Mouse (Mus musculus): ENCODE data around the gene Tbx15.
"Not testable (repeated sequence)": the region's sequence is repeated elsewhere in the genome, so short reads cannot be mapped to it uniquely, and the experiment has no call there.

The Tbx15 gene

DNA sequence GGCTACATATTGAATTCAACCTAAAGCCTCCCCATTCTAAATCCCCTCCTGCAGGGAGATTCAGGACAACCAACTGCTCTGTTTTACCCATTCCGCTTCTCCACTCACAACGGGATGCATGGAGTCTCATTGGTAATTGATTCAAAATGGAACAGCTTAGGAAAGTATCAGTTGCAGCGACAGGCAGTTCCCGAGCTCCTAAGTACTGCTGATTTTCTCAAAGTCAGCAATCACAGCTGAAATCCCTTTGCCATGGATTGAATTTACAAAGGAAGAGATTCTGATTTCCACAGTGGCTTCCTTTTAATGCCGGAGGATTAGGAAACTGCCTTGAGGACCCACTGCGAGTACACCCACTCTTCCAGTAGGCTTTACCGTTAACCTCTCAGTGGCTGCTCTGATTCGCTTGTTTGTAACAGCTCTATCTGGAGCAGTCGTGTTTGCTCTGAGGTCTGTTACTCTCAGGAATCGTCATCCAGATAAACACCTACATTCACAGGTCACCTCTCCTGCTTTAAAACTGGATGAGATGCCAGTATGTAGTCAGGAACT lies 26.6 kb downstream of the Tbx15 start:
- no peak for DNase-seq (ENCODE audit: low spot score in 2 of 2)

DNA sequence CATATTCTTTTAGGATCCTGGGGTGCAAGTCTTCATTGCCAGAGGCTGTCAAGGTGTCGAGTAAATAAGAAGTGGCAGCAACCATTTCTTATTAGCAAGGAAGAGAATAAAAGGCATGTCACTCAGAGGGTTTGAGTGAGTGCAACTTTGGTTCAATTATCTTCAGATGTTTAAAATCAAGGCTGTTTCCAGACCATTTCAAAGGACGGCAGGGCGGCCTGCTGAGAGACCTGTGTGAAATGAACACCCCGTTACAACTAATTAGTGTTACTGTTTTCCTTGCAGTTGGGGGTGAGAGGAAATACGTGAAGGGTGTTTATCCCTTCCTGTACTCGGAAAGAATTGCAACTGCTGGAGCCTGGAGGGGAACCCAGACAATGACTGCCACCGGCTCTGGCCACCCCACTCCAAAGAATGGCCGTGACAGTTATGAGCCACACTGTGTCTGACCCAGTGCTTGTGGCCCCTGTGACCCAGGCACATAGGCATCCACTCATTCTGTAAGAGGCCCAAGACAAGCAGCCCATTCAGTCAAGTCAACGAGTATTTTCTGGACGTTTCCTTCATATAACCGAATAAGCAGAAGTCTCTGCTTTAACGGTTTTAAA lies 37.9 kb downstream of the Tbx15 start:
- DNase-seq (ENCODE audit: low spot score in 2 of 2): no peak

DNA sequence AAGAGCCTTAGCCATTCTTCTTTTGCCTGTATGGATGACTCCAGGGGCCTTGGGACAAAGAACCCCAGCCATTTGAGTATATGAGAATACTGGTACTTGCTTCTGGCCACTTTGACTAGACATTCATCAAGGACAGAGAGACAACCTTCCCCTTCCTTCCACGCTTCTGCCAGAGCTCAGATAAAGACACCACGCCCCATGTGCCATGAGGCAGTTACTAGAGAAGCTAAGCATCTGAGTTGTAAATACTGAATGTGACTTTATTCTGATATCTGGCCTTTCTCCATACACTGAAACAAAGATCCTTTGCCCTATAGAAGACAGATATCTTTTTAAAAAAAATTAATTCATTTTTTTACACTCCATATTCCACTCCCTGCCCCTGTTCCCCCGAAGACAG lies 39.5 kb downstream of the Tbx15 start:
- no peak for DNase-seq (ENCODE audit: low spot score in 2 of 2)

DNA sequence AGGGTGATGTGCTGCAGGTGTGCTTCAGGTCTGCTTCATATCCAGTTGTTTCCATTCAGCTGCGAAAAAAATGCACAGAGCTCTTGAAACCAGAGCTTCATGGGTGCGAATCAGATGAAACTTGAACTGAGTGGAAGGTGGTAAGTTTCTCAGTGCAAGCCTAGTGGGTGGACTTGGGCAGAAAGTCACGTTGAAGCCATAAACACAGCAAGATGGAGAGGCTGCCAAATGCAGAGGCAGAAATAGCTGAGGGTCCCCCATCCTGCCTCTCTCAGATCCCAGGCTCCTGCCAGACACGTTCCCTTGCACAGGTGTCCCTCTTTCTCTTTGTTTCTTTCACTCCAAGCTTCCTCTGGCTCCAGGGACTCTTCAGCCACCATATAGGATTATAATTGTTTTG lies 41.3 kb downstream of the Tbx15 start:
- DNase-seq (ENCODE audit: low spot score in 2 of 2): no peak

DNA sequence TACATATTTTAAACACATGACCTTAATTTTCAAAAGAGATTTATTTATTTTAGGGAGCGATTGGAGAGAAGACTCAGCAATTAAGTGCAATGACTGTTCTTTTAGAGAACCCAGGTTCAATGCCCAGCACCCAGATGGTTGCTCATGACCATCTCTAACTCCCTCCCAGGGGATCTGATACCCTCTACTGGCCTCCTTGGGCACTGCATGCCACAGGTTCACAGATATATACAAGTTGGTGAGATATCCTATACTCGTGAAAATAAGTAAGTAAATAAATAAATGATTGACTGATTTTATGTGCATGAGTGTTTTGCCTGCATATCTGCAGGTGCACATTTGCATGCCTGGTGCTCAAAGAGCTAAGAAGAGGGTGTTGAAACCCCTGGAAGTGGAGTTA lies 48.1 kb downstream of the Tbx15 start:
- DNase-seq (ENCODE audit: low spot score in 2 of 2): no peak

DNA sequence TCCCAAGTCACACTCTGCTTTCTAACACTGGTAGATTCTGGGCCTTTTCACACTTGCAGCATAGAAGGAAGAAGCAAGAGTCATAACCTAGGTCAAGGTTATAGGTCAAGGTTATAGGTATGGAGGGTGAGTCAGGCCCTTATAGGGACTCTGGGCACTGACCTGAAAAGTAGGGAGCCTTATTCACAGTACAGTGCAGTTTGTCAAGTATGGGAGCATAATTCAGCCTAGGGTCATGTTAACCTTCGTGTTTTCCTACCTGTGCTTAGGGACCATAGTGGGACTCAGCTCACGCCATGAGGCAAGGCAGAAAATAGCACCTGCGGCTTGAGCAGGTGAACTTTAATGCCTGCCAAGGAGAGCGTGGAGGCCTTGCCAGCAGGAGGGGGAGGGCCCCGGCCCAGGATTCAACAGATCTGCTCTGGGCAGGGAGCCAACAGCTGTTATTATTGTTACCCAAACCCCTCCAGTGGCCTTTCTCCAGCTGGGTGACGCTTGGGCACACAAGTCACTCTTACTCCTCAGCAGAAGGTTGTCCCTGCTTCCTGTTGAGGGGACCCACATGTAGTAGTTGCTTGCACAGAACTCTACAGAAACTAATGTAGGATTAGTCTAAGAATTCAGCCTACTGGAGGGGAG lies 50.0 kb downstream of the Tbx15 start:
- no peak for DNase-seq (ENCODE audit: low spot score in 2 of 2)

DNA sequence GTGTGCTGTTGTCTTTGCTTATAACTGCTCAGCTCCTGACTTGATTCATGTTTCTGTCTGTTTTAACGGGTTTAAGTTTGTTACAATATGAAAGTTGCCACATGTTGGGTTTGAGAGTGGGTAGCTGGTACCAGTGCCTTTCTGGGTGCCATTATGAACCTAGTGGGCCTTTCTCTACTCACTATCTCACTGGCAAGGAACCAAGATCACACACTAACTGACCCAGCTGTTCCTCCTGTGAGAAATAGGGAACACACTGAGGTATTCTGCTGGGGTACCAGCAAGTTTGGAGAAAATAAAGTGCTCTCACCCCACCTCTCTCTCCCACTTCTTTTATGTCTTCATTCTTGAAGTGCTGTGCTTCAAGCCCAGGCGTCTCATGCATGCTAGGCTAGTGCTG lies 50.7 kb downstream of the Tbx15 start:
- DNase-seq (ENCODE audit: low spot score in 2 of 2): no peak

DNA sequence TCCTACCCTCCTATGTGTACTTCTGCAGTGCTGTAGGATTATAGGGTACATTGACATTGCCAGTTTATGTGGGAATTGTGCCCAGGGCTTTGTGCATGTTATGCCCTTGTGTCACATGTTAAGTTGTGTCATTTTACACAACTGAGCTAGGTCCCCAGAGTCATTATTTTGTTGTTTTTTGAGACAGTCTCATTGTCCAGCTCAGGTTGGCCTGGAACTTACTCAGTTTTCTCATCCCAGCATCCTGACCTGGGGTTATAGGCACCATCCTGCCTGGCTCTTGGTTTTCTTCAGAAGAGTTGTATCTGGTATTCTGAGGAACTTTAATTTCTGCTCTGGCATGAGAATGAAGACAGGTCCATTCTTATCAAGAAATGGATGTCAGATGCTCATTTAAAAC lies 51.2 kb downstream of the Tbx15 start:
- DNase-seq (ENCODE audit: low spot score in 2 of 2): no peak

DNA sequence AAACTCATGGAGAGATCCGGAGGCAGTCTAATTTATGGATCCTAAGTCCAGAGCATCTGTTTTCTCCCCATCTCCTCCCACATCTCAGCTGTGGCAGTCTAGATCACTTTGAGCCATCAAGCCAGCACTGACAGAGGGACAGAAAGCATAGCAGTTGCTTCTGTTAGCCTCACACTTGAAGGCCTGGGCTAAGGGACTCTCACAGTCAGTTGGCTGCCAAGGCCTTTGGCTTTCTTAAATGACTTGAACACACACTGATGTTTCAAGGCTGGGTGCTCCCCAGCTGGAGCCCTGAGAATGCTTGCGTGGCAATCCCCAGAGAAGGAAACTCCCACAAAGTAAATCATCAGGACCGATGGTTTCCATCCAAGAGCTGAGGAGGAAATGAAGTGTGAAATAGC lies 52.4 kb downstream of the Tbx15 start:
- DNase-seq (ENCODE audit: low spot score in 2 of 2): no peak

DNA sequence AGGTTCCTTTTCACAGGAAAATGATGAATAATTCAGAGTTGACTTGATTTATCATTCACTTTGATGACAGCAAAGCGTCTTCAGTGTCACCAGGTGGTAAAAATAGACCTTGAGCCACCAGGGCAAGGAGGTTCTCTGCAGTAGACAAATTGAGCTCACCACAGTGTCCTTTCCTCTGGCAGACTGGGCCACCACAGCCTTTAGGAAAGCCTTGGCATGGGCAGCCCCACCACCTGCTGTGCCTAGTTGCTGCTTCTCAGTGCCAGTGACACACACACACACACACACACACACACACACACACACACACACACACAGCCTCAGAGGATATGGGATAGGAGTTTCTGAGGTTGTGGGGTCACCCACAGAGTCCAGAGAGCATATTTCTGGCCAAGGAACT lies 54.0 kb downstream of the Tbx15 start:
- DNase-seq (ENCODE audit: low spot score in 2 of 2): not testable (repeated sequence)

DNA sequence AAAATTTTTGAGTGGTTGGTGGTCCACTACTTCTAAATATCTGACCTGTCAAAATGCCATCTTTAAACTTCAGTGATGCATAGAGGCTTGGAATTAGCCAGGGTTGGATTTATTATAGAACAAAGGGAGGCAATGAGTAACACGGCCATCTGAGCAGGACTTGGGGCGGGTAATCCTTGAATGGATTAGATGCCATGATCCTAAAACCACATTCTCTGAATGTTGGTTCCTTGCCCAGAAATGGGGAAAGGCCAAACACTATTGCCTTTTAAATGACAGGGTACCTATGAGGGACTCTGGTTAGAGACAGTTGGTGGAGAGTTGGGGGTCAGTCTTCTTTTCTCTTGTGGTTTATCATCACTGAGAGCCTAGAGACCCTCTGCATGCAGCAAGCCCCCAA lies 55.1 kb downstream of the Tbx15 start:
- no peak for DNase-seq (ENCODE audit: low spot score in 2 of 2)

DNA sequence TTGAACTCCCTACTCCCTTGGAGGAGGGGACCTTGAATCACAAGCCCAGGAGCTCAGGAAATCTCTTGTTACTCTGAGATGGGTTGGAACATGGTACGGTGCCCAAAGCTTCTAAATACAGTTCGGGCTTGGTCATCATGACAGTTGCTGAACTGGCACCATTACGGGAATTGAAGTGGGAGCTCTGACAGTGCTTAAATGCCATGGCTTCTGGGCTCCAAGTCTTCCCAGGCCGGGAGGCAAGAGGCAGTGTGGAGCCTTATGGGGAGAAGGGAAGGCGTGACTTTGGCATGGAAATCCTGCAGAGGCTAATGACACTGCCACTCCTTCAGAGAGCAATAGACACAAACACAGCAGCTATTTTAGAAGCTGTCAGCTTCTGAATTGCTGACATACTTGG lies 56.0 kb downstream of the Tbx15 start:
- no peak for DNase-seq (ENCODE audit: low spot score in 2 of 2)

DNA sequence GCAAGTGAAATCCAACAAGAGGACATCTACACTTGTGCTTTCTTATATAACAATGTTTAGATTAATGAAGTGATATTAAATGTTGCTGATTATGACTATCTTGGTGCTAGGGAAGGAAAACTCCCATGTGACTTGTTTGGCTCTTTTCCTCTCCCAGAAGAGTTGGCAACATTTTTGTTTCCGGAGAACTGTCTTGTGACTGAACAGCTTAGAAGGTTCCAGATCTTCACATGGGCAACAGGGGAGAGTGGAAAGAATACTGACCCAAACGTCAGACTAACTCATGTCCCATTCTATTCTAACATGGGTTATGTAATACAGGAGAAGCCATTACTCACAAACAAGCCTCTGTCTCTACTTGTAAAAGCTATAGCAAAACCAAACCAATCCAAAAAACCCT lies 60.7 kb downstream of the Tbx15 start:
- DNase-seq (ENCODE audit: low spot score in 2 of 2): no peak

DNA sequence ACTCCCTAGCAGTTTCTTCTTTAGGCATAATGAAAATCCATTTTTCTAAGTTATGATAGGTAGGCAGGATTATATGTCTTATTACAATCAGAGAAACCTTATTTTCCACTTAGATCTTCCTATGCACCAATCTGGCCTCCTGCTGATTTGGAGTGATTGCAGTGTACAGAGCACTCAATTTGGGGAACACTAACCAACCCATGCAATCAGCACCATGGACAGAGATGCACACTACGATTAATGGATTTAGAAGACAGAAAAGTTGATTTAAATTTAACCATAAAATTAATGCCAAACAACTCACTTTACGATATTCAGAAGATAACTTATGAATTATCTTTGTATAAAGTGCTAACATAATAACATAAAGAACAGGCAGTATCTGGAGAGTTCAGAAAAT lies 70.7 kb downstream of the Tbx15 start:
- DNase-seq (ENCODE audit: low spot score in 2 of 2): no peak

DNA sequence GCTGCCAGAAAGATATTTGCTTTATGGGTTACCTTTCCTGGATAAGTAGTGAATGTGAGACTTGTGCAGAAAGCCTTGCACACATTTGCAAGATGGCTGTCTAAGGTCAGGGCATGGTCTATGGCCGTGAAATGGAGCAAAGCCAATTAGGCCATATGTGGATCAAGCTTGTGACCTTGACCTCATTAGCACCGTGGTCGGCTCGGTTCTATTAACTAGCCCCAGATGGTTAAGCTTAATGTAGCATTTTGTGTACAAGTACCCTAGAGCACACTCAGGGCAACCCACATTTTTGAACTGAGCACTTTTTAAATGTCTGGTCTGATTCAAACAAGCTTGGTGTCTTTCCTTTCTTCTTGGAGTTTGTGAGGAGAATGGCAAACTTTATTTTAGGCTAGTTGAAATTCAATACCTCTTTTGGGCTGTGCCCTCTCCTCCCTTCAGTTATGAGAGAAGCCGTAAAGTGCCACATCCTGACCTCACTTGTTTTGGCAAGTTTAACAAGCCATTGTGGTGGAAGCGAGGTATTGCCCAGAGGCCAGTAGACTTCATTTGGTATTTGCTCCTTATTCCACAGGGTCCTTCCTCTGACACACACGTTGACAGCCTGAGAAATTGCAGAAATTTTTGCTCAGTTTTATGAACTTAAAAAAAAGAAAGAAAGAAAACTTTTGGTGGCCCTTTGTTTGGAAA lies 71.9 kb downstream of the Tbx15 start:
- DNase-seq (ENCODE audit: low spot score in 2 of 2): no peak

DNA sequence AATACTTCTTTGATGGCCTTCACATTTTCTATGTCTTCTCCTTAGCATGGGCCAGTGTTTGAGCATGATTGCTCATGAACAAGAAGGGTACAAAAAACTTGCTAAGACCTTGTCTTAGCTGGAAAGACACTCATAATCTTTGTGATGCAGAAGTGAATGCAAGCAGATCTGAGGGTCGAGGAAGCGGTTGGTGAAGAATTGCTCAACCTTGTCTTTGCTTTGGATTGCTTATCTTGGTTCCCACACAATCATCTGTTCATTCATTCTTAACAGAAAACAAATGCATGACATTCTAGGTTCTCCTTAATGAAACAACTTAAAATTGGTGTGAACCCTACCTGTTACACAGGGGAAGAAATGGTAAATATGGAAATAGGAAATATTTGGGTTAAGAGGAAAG lies 82.2 kb downstream of the Tbx15 start:
- DNase-seq (ENCODE audit: low spot score in 2 of 2): no peak

DNA sequence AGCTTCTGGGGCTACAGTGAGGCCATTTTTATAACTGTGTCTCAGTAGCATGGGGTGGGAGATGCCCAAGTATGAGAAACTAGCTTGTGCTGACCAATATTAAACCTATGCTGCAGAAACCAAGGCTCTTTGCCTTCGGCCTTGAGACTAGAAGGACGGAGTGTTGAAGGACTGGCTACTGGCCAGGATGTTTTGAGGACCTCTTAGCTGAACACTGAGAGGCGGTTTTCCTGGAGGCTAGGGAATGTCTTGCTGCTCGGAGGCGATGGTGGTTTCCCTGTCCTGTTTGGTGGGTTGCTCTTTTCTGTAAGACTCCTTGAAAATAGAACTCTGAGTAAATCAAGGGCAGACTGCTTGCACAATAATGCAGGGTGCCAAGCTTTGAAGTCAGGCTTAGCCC lies 89.1 kb downstream of the Tbx15 start:
- DNase-seq (ENCODE audit: low spot score in 2 of 2): no peak

DNA sequence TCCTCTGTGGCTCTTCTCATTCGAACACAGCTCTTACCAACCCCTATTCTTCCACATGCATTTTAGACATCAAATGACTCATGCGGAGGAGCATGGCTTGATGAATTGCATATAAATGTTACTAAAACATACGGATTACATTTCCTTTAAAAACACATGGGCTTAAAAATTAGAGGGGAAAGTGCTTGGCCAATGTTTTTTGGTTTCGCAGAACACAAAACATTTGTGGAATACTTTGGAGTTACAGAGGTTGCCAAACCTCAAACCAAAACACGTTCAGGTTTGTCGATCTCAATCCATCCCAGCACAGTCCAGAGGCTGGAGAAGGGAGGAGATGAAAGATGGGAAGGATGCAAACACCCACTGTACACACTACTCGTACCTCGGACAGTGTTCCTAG lies 90.9 kb downstream of the Tbx15 start:
- no peak for DNase-seq (ENCODE audit: low spot score in 2 of 2)

DNA sequence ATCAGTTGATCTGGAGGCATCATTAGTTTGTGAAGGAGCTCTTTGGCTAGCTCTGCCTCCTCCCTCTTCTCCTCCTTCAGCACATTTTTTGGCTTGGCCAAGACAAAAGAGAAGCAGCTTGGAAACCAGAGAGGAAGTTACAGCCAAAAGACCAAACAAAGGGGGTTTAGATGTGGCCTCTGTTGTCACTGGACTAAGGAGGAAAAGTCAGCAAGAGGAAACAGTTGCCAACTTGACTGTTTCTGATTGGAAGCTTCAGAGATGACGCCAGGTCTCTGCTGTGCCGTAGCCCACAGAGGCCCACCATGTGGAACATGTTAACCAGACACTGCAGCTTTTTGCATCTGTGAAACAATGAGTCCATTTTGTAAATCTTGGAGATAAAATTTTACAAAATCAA lies 96.7 kb downstream of the Tbx15 start:
- DNase-seq (ENCODE audit: low spot score in 2 of 2): no peak

DNA sequence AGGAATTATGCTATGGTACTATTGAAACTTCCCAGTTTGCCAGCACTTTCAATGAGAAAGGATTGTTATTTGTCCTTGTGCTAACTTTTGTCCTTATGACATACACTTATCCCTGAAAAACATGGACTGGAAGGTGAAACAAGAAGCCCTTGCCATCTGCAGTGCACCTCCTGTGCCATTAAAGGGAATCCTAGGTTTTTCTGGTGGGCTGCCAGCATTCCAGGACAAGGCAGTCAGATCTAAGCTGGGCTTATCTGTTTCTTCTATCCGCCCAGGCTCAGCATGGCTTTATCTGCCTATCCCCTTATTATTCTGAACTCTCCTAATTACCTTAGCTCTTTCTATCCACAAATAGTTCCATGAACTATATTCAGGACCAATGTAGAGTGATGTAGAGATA lies 98.6 kb downstream of the Tbx15 start:
- DNase-seq (ENCODE audit: low spot score in 2 of 2): no peak

DNA sequence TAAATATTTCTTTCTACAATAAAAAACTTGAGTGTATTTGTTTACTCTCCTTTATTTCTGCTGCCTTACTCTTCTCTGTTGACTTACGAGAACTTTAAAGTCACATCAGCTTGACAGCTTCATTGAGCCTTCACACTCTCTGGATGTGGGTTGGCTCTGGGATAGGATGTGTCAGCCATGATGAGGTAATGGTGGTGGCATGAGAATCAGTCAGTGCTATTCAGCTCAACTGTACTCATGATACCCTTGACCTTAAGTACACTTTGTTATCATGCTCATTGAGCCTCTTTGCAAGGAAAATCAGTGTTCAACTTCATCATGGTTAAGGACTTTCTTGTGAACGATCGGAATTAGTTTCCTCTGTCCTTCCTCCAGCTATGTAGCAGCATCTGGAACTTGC lies 99.8 kb downstream of the Tbx15 start:
- DNase-seq (ENCODE audit: low spot score in 2 of 2): no peak

DNA sequence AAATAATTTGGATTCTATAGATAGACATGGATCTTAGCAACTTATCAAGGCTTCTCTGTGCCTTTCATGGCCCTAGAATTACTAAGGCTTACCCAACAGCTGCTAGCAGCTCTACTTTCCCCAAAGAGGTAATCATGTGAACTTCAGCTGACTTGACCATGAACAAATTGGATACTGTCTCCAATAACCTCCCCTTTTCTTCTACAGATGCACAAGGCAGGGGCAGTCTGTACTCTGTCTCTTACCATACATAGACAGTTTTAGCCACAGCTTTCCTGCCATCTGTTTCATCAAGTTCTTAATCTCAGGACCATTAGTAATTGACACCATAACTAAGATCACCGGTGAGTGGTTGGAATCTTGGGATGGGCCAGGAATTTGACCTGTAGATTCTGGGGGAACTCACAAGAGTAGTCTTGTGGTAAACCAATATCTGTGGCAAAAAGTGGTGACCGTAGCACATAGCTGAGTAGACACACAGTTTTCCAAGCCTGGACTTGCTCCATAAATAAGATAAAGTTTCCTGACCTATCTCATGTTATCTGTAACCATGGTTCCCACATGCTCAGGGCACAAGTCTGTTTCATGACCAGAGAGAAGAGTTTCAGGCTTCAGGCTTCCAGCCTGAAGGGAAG lies 139.6 kb downstream of the Tbx15 start:
- no peak for DNase-seq (ENCODE audit: low spot score in 2 of 2)

DNA sequence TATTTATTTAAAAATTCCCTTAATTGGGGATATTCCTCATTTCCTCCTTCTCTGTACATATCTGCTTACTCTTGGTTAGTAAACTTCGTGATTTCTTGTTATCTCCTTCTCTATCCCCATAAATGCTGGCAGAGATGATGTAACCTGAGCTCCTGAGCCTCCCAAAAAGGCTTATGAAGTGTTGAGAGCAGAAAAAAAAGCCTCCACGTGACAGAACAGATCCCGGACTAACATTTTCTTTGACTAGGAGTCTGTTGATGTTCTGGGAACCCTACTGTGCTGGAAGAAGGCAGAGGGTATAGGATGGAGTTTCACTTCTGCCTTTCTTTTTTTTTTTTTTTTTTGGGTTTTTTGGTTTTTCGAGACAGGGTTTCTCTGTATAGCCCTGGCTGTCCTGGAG lies 146.9 kb downstream of the Tbx15 start:
- DNase-seq (ENCODE audit: low spot score in 2 of 2): no peak
